Mouse (Mus musculus): ENCODE data around the gene Smpd3. TPM values are rescaled to one million over a fixed set of nuclear protein-coding genes. Genes with fewer than 3 reads are reported as not detected.
A peak's percentile ranks its signal among the peaks of the same experiment; 100 is the strongest.

Gene Smpd3
- polyA plus RNA-seq, 1 experiment from 2014 or later = 47.7 TPM

GRCm38 (mm10) chr8:106305301-106305700 is 32.5 kb downstream of the Smpd3 start:
- peaks cover 39% of the 10 kb centered on the region for H3K4me1 ChIP-seq (replicated peaks)
- H3K27me3 ChIP-seq = no peaks in the 10 kb centered on the region
- no peak overlapping the region for H3K4me3 ChIP-seq
- H3K27ac ChIP-seq = no peak overlapping the region
- no peak for ATAC-seq (ENCODE audit: low FRiP score)
- no peak overlapping the region for H3K4me2 ChIP-seq
- H3K9me3 ChIP-seq = no peaks in the 10 kb centered on the region
- no peak overlapping the region for H3K9ac ChIP-seq
- H3K36me3 ChIP-seq = 0 out of 2 replicates have a peak, but pooled peaks cover 5% of the 10 kb centered on the region
- WGBS = 94% methylated on average over 3 of the region's 3 CpGs

GRCm38 (mm10) chr8:106304321-106304720 is 33.5 kb downstream of the Smpd3 start:
- no peak overlapping the region for H3K4me3 ChIP-seq
- H3K4me2 ChIP-seq = no peak overlapping the region
- H3K27ac ChIP-seq = no peak overlapping the region
- no peak overlapping the region for H3K9ac ChIP-seq
- no peaks in the 10 kb centered on the region for H3K9me3 ChIP-seq
- peaks cover 43% of the 10 kb centered on the region for H3K4me1 ChIP-seq (replicated peaks)
- 93% methylated on average over 6 of the region's 6 CpGs for WGBS
- no peak for ATAC-seq (ENCODE audit: low FRiP score)
- 0 out of 2 replicates have a peak, but pooled peaks cover 5% of the 10 kb centered on the region for H3K36me3 ChIP-seq
- no peaks in the 10 kb centered on the region for H3K27me3 ChIP-seq

- H3K4me3 ChIP-seq = no peak overlapping the region
- ATAC-seq (ENCODE audit: low FRiP score) = peak; percentile 72
- no peaks in the 10 kb centered on the region for H3K27me3 ChIP-seq
- H3K27ac ChIP-seq = peak overlapping the region; percentile 89
- WGBS = 38% methylated on average over 9 of the region's 9 CpGs
- H3K4me1 ChIP-seq (replicated peaks) = peaks cover 43% of the 10 kb centered on the region
- H3K9ac ChIP-seq = peak overlapping the region; percentile 29; the same call in 1 of the 2 replicates
- H3K36me3 ChIP-seq = 0 out of 2 replicates have a peak, but pooled peaks cover 3% of the 10 kb centered on the region
- no peaks in the 10 kb centered on the region for H3K9me3 ChIP-seq
- peak overlapping the region; percentile 31 for H3K4me2 ChIP-seq
Measured at GRCm38 (mm10) chr8:106300739-106301715, 36.8 kb downstream of the Smpd3 start.

- no peak overlapping the region for H3K9ac ChIP-seq
- no peaks in the 10 kb centered on the region for H3K27me3 ChIP-seq
- H3K36me3 ChIP-seq = no peaks in the 10 kb centered on the region
- whole genome bisulfite sequencing = 88% methylated on average over 3 of the region's 3 CpGs
- no peaks in the 10 kb centered on the region for H3K9me3 ChIP-seq
- peak overlapping the region; percentile 48; the same call in 1 of the 2 replicates for H3K27ac ChIP-seq
- no peak overlapping the region for H3K4me2 ChIP-seq
- no peak for ATAC-seq (ENCODE audit: low FRiP score)
- no peak overlapping the region for H3K4me3 ChIP-seq
- peaks cover 43% of the 10 kb centered on the region for H3K4me1 ChIP-seq (replicated peaks)
Measured at GRCm38 (mm10) chr8:106299686-106300085, 38.1 kb downstream of the Smpd3 start.

GRCm38 (mm10) chr8:106298846-106299245 is 38.9 kb downstream of the Smpd3 start:
- Histone ChIP-seq H3K9ac (no peak overlapping the region), H3K9me3 (no peaks in the 10 kb centered on the region), H3K4me3 (no peak overlapping the region), H3K4me1 (replicated peaks) (peaks cover 43% of the 10 kb centered on the region), H3K36me3 (no peaks in the 10 kb centered on the region), H3K27me3 (no peaks in the 10 kb centered on the region), H3K4me2 (no peak overlapping the region), H3K27ac (no peak overlapping the region)
- 65% methylated on average over 1 of the region's 1 CpGs for WGBS
- ATAC-seq (ENCODE audit: low FRiP score) = no peak

GRCm38 (mm10) chr8:106298261-106298660 is 39.5 kb downstream of the Smpd3 start:
- 81% methylated on average over 5 of the region's 5 CpGs for WGBS
- H3K27ac ChIP-seq = no peak overlapping the region
- H3K4me2 ChIP-seq = no peak overlapping the region
- no peaks in the 10 kb centered on the region for H3K9me3 ChIP-seq
- no peak overlapping the region for H3K9ac ChIP-seq
- no peaks in the 10 kb centered on the region for H3K36me3 ChIP-seq
- no peak for ATAC-seq (ENCODE audit: low FRiP score)
- no peak overlapping the region for H3K4me3 ChIP-seq
- H3K27me3 ChIP-seq = no peaks in the 10 kb centered on the region
- peaks cover 43% of the 10 kb centered on the region for H3K4me1 ChIP-seq (replicated peaks)

- H3K36me3 ChIP-seq = peaks cover 6% of the 10 kb centered on the region; the same call in 1 of the 2 replicates
- H3K9ac ChIP-seq = no peak overlapping the region
- peaks cover 28% of the 10 kb centered on the region for H3K4me1 ChIP-seq (replicated peaks)
- WGBS = 67% methylated on average over 20 of the region's 20 CpGs
- H3K27ac ChIP-seq = 0 out of 2 replicates have a peak overlapping the region, but pooled peaks have one; percentile 12
- H3K9me3 ChIP-seq = no peaks in the 10 kb centered on the region
- H3K27me3 ChIP-seq = no peaks in the 10 kb centered on the region
- no peak for ATAC-seq (ENCODE audit: low FRiP score)
- H3K4me2 ChIP-seq = no peak overlapping the region
- no peak overlapping the region for H3K4me3 ChIP-seq
Measured at GRCm38 (mm10) chr8:106292484-106293396, 45.0 kb downstream of the Smpd3 start.

- Histone ChIP-seq H3K27me3 (no peaks in the 10 kb centered on the region), H3K4me2 (no peak overlapping the region), H3K9ac (no peak overlapping the region), H3K4me3 (no peak overlapping the region), H3K9me3 (no peaks in the 10 kb centered on the region), H3K36me3 (peaks cover 15% of the 10 kb centered on the region), H3K27ac (no peak overlapping the region), H3K4me1 (replicated peaks) (peaks cover 26% of the 10 kb centered on the region; the same call in 1 of the 2 replicates)
- 60% methylated on average over 7 of the region's 7 CpGs for WGBS
- ATAC-seq (ENCODE audit: low FRiP score) = no peak
Measured at GRCm38 (mm10) chr8:106289464-106289863, 48.3 kb downstream of the Smpd3 start.

- Histone ChIP-seq H3K36me3 (peaks cover 17% of the 10 kb centered on the region), H3K4me1 (replicated peaks) (peaks cover 26% of the 10 kb centered on the region; the same call in 1 of the 2 replicates), H3K27ac (no peak overlapping the region), H3K9ac (no peak overlapping the region), H3K9me3 (no peaks in the 10 kb centered on the region), H3K4me2 (no peak overlapping the region), H3K27me3 (no peaks in the 10 kb centered on the region), H3K4me3 (no peak overlapping the region)
- no peak for ATAC-seq (ENCODE audit: low FRiP score)
- WGBS = no CpG with 5 or more reads among the region's 3 CpGs
Measured at GRCm38 (mm10) chr8:106288732-106289131, 49.1 kb downstream of the Smpd3 start.

- H3K27ac ChIP-seq = no peak overlapping the region
- no peaks in the 10 kb centered on the region for H3K27me3 ChIP-seq
- 0 out of 2 replicates have a peak, but pooled peaks cover 31% of the 10 kb centered on the region for H3K4me1 ChIP-seq (replicated peaks)
- H3K9me3 ChIP-seq = no peaks in the 10 kb centered on the region
- no peak overlapping the region for H3K9ac ChIP-seq
- H3K36me3 ChIP-seq = peaks cover 29% of the 10 kb centered on the region
- WGBS = 6% methylated on average over 2 of the region's 2 CpGs
- no peak overlapping the region for H3K4me3 ChIP-seq
- no peak overlapping the region for H3K4me2 ChIP-seq
- no peak for ATAC-seq (ENCODE audit: low FRiP score)
Measured at GRCm38 (mm10) chr8:106287445-106287844, 50.3 kb downstream of the Smpd3 start.

- Histone ChIP-seq H3K9me3 (no peaks in the 10 kb centered on the region), H3K27me3 (no peaks in the 10 kb centered on the region), H3K9ac (no peak overlapping the region), H3K4me3 (no peak overlapping the region), H3K36me3 (peaks cover 62% of the 10 kb centered on the region), H3K4me1 (replicated peaks) (0 out of 2 replicates have a peak, but pooled peaks cover 5% of the 10 kb centered on the region), H3K27ac (no peak overlapping the region), H3K4me2 (no peak overlapping the region)
- no peak for ATAC-seq (ENCODE audit: low FRiP score)
- 35% methylated on average over 4 of the region's 4 CpGs for WGBS
Measured at GRCm38 (mm10) chr8:106280844-106281243, 56.9 kb downstream of the Smpd3 start.

- Histone ChIP-seq H3K4me1 (replicated peaks) (0 out of 2 replicates have a peak, but pooled peaks cover 5% of the 10 kb centered on the region), H3K4me2 (no peak overlapping the region), H3K36me3 (peaks cover 66% of the 10 kb centered on the region), H3K9ac (no peak overlapping the region), H3K4me3 (no peak overlapping the region), H3K27ac (no peak overlapping the region), H3K27me3 (no peaks in the 10 kb centered on the region), H3K9me3 (no peaks in the 10 kb centered on the region)
- no peak for ATAC-seq (ENCODE audit: low FRiP score)
- 58% methylated on average over 5 of the region's 5 CpGs for WGBS
Measured at GRCm38 (mm10) chr8:106280154-106280553, 57.6 kb downstream of the Smpd3 start.

Measured in hindbrain, embryonic 13.5 days (tissue).